Mouse (Mus musculus) forelimb bud, embryonic 11.5 days (tissue): ENCODE data around the gene Polr2a.

Experiments used
- DNase-seq: peaks from one replicate; pipeline ENCODE4 v3.0.0-alpha.2; 2012; ENCODE audit warnings: low read depth, low spot score

The Polr2a gene

DNA sequence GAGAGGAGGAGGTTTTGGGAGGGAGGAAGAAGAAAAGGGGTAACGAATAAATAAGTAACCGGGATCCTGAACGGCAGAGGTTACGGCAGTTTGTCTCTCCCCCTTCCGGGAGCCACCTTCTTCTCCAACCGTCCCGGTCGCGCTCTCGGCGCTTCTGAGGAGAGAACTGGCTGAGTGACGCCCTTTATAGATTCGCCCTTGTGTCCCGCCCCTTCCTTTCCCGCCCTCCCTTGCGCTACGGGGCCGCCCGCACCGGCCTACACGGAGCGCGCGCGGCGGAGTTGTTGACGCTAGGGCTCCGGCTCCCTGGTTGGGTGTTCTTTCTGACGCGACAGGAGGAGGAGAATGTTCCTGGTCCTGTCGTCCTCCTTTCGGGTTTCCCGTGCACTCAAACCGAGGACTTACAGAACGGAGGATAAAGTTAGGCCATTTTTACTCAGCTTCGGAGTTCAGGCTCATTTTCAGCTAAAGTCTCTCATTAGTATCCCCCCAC is at the start of gene Polr2a:
Polr2a (minus strand) TSS at position 160 of the 493 bp plus-strand sequence.
- DNase-seq: peak; percentile 98

DNA sequence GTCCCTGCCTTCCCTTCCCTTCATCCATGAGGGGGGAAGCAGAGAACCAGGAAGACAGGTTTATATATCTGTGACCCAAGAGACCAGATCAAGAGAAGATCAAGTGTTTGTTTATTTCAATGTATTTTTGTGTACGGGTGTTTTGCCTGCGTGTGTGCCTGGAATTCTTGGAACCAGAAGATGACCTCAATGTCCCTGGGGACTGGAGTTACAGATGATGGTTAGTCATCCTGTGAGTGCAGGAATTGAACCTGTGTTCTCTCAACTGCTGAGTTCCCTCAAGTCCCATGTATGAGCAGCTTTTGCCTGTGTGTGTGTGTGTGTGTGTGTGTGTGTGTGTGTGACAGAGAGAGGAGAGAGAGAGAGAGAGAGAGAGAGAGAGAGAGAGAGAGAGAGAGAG is 49.2 kb upstream of the Polr2a start:
- DNase-seq: no peak

GRCm38 (mm10) chr11:69806378-69806777 is 47.9 kb upstream of the Polr2a start:
- DNase-seq: no peak

GRCm38 (mm10) chr11:69804972-69805909 is 46.8 kb upstream of the Polr2a start, which contains the start of gene Tmem102:
Gene Tmem102 (minus strand): TSS chr11:69805624.
- DNase-seq: no peak

DNA sequence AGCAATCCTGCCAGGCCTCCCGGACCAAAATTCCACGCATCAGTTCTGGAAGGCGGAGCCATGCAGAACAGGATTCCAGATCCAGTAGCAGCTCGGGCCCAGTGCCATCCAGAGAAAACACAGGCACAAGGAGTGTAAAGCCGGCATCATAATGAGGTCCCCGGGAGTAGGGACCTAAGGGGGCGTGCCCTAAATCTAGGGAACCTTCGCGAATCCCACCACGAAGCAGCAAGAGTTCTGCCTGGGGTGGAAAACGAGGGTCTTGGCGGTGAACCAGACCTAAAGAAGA is 46.2 kb upstream of the Polr2a start:
- no peak for DNase-seq

GRCm38 (mm10) chr11:69803786-69804651 is 45.6 kb upstream of the Polr2a start:
- peak; percentile 57 for DNase-seq

GRCm38 (mm10) chr11:69803328-69803727 is 44.9 kb upstream of the Polr2a start:
- no peak for DNase-seq

DNA sequence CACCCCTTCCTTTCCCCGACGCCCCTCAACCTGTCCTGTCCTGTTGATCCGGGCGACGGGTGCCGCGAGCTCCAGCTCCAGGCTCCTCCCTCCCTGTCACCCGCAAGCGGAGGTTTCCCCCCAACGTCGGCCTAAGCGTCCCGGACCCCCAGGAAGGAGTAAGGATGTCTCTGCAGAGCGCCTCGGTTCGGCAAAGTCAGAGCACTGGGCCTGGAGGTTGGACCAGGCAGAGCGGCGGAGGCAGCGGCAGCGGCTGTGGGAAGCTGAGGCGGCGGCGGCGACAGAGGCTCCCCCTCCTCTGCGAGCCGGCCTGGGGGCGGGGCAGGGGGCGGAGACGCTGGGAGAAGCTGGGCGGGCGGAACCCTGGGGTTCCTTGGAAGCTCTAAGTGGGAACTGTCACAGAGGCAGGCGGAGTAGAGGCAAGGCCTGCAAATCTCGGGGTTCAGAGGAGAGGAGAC is 44.2 kb upstream of the Polr2a start:
- DNase-seq: no peak

DNA sequence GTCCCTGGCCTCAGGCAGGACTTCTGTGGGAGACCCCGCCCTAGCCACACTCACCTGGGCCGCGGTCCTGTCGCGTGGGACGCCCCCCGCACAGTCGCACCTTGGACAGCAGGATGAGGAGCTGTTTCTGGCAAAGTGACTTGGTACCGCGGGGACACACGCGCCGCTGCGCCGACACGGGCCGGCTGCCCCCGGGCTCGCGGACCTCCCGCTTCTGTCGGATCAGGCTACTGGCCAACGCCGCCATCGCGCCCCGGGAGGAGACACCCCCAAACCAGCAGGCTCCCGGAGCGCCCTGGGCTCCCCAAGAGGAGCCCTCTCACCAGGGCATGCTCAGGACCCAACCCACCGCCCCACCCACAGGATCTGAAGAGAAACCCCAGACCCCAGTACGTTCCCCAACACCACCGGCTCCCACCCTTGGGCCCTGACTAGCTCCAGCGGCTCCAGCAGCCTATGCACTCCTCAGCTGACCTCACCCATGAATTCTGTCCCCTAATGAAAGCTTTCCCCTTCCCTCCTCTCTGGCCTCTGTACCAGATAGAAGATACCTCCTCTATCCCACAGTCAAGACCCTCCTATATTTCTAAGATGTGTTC is 43.0 kb upstream of the Polr2a start, which contains the start of gene Fgf11:
Fgf11 (minus strand) TSS at position 479 of the 599 bp plus-strand sequence.
- DNase-seq: no peak

DNA sequence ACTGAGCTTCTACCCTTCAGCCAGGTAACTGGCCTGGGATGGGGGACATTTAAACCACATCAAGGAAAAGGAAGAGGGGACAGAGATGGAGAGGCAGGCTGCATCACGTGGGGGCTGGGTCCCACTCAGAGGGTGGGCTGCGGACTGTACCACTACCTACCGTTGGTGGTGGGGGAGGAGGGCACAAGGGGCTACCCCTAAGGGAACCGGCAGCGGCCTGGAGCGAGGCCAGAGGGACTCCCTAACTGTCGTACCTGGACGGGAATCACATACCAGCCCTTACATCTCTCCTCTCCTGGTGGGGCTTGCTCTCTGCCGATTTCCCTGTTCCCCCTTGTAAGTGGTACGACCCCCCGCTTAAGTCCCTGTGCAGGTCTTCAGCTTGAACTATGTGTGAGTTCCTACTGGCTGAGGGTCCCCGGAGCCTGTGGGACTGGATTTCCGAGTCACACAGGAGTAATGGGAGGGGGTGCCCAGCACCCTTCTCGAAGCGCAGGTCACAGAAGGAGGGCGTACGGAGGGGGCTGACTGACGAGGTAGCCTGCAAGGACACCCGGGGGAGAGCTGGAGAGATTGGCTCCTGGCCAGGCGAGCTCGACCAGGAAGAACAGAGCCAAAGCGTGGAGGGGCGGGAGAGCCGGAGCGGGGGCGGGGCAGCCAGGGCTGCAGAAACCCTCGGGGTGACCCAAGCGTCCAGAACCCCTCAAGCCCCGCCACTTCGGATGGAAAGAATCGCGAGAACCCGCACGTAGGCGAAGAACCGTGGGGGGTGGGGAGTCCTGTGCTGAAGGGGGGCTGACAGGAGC is 42.2 kb upstream of the Polr2a start:
- DNase-seq: peak; percentile 82

DNA sequence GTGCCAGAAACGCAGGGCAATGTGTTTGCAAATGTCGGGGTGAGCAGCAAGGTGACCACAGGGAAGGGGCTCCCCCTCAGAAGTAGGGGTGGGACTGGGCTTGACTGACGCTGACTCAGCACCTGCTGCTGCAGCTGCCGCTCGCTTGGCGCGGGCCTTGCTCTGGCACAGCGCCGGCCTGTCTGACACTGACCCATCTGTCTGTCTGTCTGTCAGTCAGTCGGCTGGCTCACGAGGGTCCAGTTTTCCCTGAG is 41.6 kb upstream of the Polr2a start:
- DNase-seq: no peak

GRCm38 (mm10) chr11:69799394-69800137 is 41.1 kb upstream of the Polr2a start:
- DNase-seq: no peak

- no peak for DNase-seq
Observed at GRCm38 (mm10) chr11:69797924-69798323, 39.5 kb upstream of the Polr2a start.

- no peak for DNase-seq
Observed at GRCm38 (mm10) chr11:69795983-69796435, 37.6 kb upstream of the Polr2a start.

GRCm38 (mm10) chr11:69795168-69795982 is 36.9 kb upstream of the Polr2a start, which contains the start of gene Chrnb1:
Gene Chrnb1 (minus strand): TSS chr11:69795943.
- DNase-seq: peak; percentile 90

DNA sequence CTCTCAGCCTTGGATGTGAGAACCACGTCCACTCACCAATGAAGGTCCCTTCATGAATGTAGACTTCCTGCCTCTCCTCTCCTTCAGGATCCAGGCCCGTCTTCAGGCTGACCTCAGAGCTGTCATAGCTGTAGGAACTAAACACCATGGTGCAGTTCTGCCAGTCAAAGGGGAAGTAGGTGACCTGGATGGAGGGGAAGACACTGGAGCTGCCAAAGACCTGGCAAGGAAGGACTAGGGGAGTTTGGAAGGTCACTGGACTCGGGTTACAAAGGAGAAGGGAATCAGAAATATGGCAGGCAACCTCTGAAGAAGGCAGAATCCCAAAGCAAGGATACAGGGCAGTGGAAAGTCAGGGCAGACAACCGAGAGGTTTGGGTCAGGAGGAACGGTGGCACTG is 35.0 kb upstream of the Polr2a start:
- no peak for DNase-seq

DNA sequence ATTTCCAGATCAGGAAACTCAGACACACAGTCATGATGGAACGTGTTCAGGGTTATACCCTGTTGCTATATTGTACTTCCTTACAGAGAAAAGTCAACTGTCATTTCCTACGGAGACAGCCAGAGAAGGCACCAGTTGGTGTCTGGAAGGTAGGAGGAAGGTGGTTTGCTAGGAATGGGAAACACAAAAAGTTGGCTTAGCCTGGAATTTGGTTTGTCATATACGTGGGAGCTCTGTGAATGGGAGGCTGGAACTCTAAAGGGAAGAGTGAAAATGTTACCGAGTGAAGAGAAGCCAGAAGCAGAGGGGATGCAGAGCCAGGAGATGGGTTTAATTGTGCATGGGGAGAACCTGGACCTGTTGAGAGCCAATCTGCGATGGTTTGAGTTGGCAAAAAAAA is 33.0 kb upstream of the Polr2a start:
- DNase-seq: no peak

DNA sequence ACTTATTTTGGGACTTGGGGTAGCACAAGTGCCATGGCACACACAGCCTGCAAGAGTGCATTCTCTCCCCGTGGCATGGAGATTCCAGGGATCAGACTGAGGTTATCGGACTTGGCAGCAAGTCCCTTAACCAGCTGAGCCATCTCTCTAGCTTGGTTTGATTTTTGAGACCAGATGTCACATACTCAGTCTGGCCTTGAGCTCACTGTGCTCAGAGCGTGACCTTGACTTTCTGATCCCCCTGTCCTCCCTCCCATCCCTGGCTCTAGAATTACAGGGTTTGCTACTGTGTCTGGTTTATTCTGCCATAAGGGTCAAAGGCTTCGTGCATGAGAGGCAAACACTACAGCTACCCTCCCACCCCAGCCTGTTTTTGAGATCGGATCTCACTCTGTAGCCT is 31.0 kb upstream of the Polr2a start:
- no peak for DNase-seq

GRCm38 (mm10) chr11:69787306-69787705 is 28.9 kb upstream of the Polr2a start:
- DNase-seq: no peak
